Mouse (Mus musculus): ENCODE results near the gene Tmtc2.

DNA sequence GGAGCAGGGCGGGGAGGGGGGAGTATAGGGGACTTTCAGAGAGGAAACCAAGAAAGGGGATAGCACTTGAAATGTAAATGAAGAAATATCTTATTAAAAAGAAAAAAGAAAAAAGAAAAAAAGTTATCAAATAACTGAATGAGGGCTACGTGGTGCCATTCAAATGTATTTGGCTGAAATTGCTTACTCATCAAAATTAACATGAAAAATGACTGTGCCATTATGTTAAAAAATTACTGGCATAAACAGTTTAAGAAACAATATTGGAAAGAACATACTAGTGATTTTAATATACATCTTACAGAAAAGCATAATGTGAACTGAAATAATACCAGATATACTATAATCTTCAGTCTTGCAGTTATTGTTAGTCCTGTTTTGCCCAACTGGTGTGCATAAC is 378.9 kb downstream of the Tmtc2 start:
- TF ChIP-seq CTCF (IDR thresholded peaks at IDR 0.05; ENCODE audit: extremely low read depth, insufficient read length, insufficient replicate concordance, low read depth, low read length) (no peak), POLR2A (IDR thresholded peaks at IDR 0.05; ENCODE audit: low read depth, low read length) (no peak)

Data from small intestine, adult 2 months (tissue).